22 mouse cellular contexts compared by ENCODE assay signal in genomic region chr12:72366763-72367162, GRCm38 (mm10). TPM values are rescaled to one million over a fixed set of nuclear protein-coding genes. Genes with fewer than 3 reads are reported as not detected.
DNase-seq lines count a peak whose midpoint lies in the region; ATAC-seq lines count a peak whose summit lies in the region.
"Had no signal": no experiment of that assay in that cellular context is flagged by ENCODE, and none has a peak within 500 bp of the region (broad histone marks: within the 10 kb centered on the region; RNA-seq: fewer than 3 reads in every experiment).

No protein-coding gene starts in this region.

- peaks cover 3% of the 10 kb centered on the region; the same call in 1 of the 2 replicates for H3K4me1 ChIP-seq in lung, embryonic 16.5 days (replicated peaks; ENCODE audit: control insufficient read depth, insufficient read depth, low read length)
- H3K4me1 ChIP-seq in forebrain, embryonic 15.5 days = peaks cover 19% of the 10 kb centered on the region
- peaks cover 33% of the 10 kb centered on the region for H3K4me1 ChIP-seq in hindbrain, embryonic 12.5 days
- peaks cover 24% of the 10 kb centered on the region for H3K4me1 ChIP-seq in midbrain, embryonic 14.5 days (ENCODE audit: control insufficient read depth, insufficient read depth, low read length)
- H3K4me1 ChIP-seq: heart, embryonic 15.5 days had no signal

- WGBS in lung, embryonic 16.5 days = 37% methylated on average over 3 of the region's 3 CpGs
- 30% methylated on average over 3 of the region's 3 CpGs for WGBS in forebrain, embryonic 15.5 days
- 28% methylated on average over 3 of the region's 3 CpGs for WGBS in hindbrain, embryonic 12.5 days
- 20% methylated on average over 3 of the region's 3 CpGs for WGBS in midbrain, embryonic 14.5 days

- ATAC-seq in lung, embryonic 16.5 days (ENCODE audit: low read depth) = peak; percentile 55; the same call in 1 of the 2 replicates
- ATAC-seq in forebrain, embryonic 15.5 days (replicated peaks) = no peak
- ATAC-seq in hindbrain, embryonic 12.5 days (ENCODE audit: low FRiP score) = no peak
- ATAC-seq in midbrain, embryonic 14.5 days (ENCODE audit: low FRiP score, low TSS enrichment) = no peak
- ATAC-seq: intestine, embryonic 16.5 days had no signal

- H3K9ac ChIP-seq in lung, embryonic 16.5 days (ENCODE audit: low read length) = no peak overlapping the region
- no peak overlapping the region for H3K9ac ChIP-seq in forebrain, embryonic 15.5 days (replicated peaks)
- H3K9ac ChIP-seq in hindbrain, embryonic 12.5 days = no peak overlapping the region
- H3K9ac ChIP-seq in midbrain, embryonic 14.5 days (replicated peaks; ENCODE audit: low read length) = no peak overlapping the region
- H3K9ac ChIP-seq: heart, embryonic 15.5 days had no signal

- H3K27ac ChIP-seq in lung, embryonic 16.5 days (ENCODE audit: low read length) = peak overlapping the region; percentile 31; the same call in 1 of the 2 replicates
- H3K27ac ChIP-seq in forebrain, embryonic 15.5 days (replicated peaks) = peak overlapping the region; percentile 36; the same call in 1 of the 2 replicates
- H3K27ac ChIP-seq in hindbrain, embryonic 12.5 days = peak overlapping the region; percentile 84
- H3K27ac ChIP-seq in midbrain, embryonic 14.5 days (replicated peaks; ENCODE audit: low read depth, low read length) = peak overlapping the region; percentile 74
- H3K27ac ChIP-seq: heart, embryonic 15.5 days; left cerebral cortex, adult 2 months had no signal

- no peaks in the 10 kb centered on the region for H3K27me3 ChIP-seq in lung, embryonic 16.5 days (ENCODE audit: control insufficient read depth, insufficient read depth, low read depth, low read length)
- no peaks in the 10 kb centered on the region for H3K27me3 ChIP-seq in forebrain, embryonic 15.5 days
- no peaks in the 10 kb centered on the region for H3K27me3 ChIP-seq in hindbrain, embryonic 12.5 days
- no peaks in the 10 kb centered on the region for H3K27me3 ChIP-seq in midbrain, embryonic 14.5 days (ENCODE audit: control insufficient read depth, insufficient read depth, low read length)
- H3K27me3 ChIP-seq: heart, embryonic 15.5 days had no signal

- no peaks in the 10 kb centered on the region for H3K36me3 ChIP-seq in lung, embryonic 16.5 days (ENCODE audit: control insufficient read depth, insufficient read depth, low read length)
- H3K36me3 ChIP-seq in forebrain, embryonic 15.5 days = no peaks in the 10 kb centered on the region
- H3K36me3 ChIP-seq in hindbrain, embryonic 12.5 days = no peaks in the 10 kb centered on the region
- no peaks in the 10 kb centered on the region for H3K36me3 ChIP-seq in midbrain, embryonic 14.5 days (ENCODE audit: control insufficient read depth, insufficient read depth, low read length)
- H3K36me3 ChIP-seq: heart, embryonic 15.5 days had no signal

- H3K9me3 ChIP-seq in lung, embryonic 16.5 days (ENCODE audit: control insufficient read depth, low read length) = no peaks in the 10 kb centered on the region
- no peaks in the 10 kb centered on the region for H3K9me3 ChIP-seq in forebrain, embryonic 15.5 days
- H3K9me3 ChIP-seq in hindbrain, embryonic 12.5 days (replicated peaks) = no peaks in the 10 kb centered on the region
- H3K9me3 ChIP-seq in midbrain, embryonic 14.5 days (ENCODE audit: control insufficient read depth, low read length) = no peaks in the 10 kb centered on the region
- H3K9me3 ChIP-seq: heart, embryonic 15.5 days had no signal

- H3K4me3 ChIP-seq in lung, embryonic 16.5 days (ENCODE audit: low read length) = no peak overlapping the region
- no peak overlapping the region for H3K4me3 ChIP-seq in forebrain, embryonic 15.5 days
- no peak overlapping the region for H3K4me3 ChIP-seq in hindbrain, embryonic 12.5 days
- H3K4me3 ChIP-seq in midbrain, embryonic 14.5 days (replicated peaks; ENCODE audit: low read depth, low read length) = no peak overlapping the region
- H3K4me3 ChIP-seq: heart, embryonic 15.5 days; left cerebral cortex, adult 2 months had no signal

- H3K4me2 ChIP-seq in lung, embryonic 16.5 days (ENCODE audit: low read depth, low read length) = no peak overlapping the region
- H3K4me2 ChIP-seq in forebrain, embryonic 15.5 days (replicated peaks) = no peak overlapping the region
- H3K4me2 ChIP-seq in hindbrain, embryonic 12.5 days (replicated peaks) = no peak overlapping the region
- H3K4me2 ChIP-seq in midbrain, embryonic 14.5 days (ENCODE audit: low read length) = no peak overlapping the region
- H3K4me2 ChIP-seq: heart, embryonic 15.5 days had no signal

- DNase-seq in lung, postnatal 25 days (ENCODE audit: low spot score) = no peak
- no peak for DNase-seq in midbrain, embryonic 14.5 days
- DNase-seq in retina, postnatal 1 day = no peak
- no peak for DNase-seq in cerebellum, postnatal 4 days (ENCODE audit: low spot score in 2 of 2)
- DNase-seq in adrenal gland, adult (ENCODE audit: inconsistent age in 2 of 2, low spot score in 1 of 2) = no peak
- DNase-seq: adrenal gland, adult 2 months; cerebellum, adult 2 months; cerebellum, postnatal 36 days; heart, adult 18-20 months; heart, postnatal 4 days; kidney, postnatal 36 days; layer of hippocampus, adult 9-11 months; left cerebral cortex, postnatal 4 days; liver; thymus, postnatal 25 days had no signal

RNA-seq across cellular contexts. Expression of gene Rtn1, which starts 42.1 kb away (rescaled TPM):
- 14.6 and 18.2 TPM in 2 replicates for polyA plus RNA-seq in lung, embryonic 16.5 days (2015; fragmentation: Nextera tagmentation; extraction: Ambion mirVana)
- polyA plus RNA-seq in forebrain, embryonic 15.5 days (2015; fragmentation: Nextera tagmentation; extraction: Ambion mirVana) = 2,106 and 2,212 TPM in 2 replicates
- polyA plus RNA-seq in hindbrain, embryonic 12.5 days (2016; fragmentation: Nextera tagmentation; extraction: Ambion mirVana) = 892 and 927 TPM in 2 replicates
- 2,477 and 2,923 TPM in 2 replicates for polyA plus RNA-seq in midbrain, embryonic 14.5 days (2014; fragmentation: Nextera tagmentation; extraction: Ambion mirVana)
- polyA plus RNA-seq: C2C12 had no signal

Comparison
In these comparisons a context has a peak if more than half of its experiments do, and no peak if none do; other contexts are left out.
1. H3K27ac ChIP-seq: peak in every context shown above with its lines; median percentile 84 in hindbrain, embryonic 12.5 days; 74 in midbrain, embryonic 14.5 days; 36 in forebrain, embryonic 15.5 days; 31 in lung, embryonic 16.5 days.
2. RNA of gene Rtn1, which starts 42.1 kb away (polyA plus RNA-seq): 2,477 to 2,923 TPM in midbrain, embryonic 14.5 days, 2,106 to 2,212 TPM in forebrain, embryonic 15.5 days and 892 to 927 TPM in hindbrain, embryonic 12.5 days; 14.6 to 18.2 TPM in lung, embryonic 16.5 days; every median in the first group is over 10 times any median in the second.